Mouse (Mus musculus) brain, embryonic 14.5 days (tissue): ENCODE measurements around the gene Ovch2.

Source experiments
- CTCF ChIP-seq: fragments of 200-500 bp; IDR thresholded peaks from 2 replicates; pipeline ENCODE4 v1.5.1; 2012; ENCODE audit warnings: inconsistent platforms, mild to moderate bottlenecking, moderate library complexity, borderline replicate concordance; ENCODE audit not compliant: insufficient read depth, insufficient read length; ENCODE audit errors: extremely low read depth
- POLR2A ChIP-seq: fragments of 200-500 bp; IDR thresholded peaks from 2 replicates; pipeline ENCODE4 v1.6.1; 2012; ENCODE audit warnings: mild to moderate bottlenecking, inconsistent platforms, borderline replicate concordance; ENCODE audit not compliant: poor library complexity, insufficient read depth, insufficient read length, severe bottlenecking; ENCODE audit errors: extremely low read depth

- TF ChIP-seq CTCF (no peak), POLR2A (no peak)
Measured at GRCm38 (mm10) chr7:107770812-107771211, 30.2 kb downstream of the Ovch2 start.
